Mouse (Mus musculus) cerebellum, postnatal 25 days (tissue): ENCODE results near the gene Rhob.
A peak's percentile ranks its signal among the peaks of the same experiment; 100 is the strongest.

ENCODE experiments used
- DNase-seq, 2 experiments: peaks; one replicate each; pipeline ENCODE4 v3.0.0; 2021; ENCODE audit warnings: mixed read lengths in 2 of 2

Gene Rhob

DNA sequence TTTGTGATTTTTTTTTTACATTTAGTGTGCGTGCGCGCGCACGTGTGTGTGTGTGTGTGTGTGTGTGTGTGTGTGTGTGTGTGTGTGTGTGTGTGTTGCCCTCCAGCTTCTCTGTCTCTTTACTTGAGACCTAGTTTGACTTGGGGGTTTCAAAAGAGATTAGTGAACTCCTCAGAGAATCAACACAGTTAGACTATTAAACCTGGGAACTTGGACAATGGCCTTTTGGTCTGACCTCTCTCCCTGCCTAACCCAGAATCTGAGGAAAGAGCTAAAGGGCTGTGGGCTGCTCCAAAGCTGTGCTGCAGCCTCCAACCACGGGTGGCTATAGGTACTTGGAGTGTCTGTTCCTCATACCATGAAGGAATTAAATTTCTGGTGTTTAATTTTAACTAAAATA lies 4.3 kb upstream of the Rhob start:
- DNase-seq = no peak

DNA sequence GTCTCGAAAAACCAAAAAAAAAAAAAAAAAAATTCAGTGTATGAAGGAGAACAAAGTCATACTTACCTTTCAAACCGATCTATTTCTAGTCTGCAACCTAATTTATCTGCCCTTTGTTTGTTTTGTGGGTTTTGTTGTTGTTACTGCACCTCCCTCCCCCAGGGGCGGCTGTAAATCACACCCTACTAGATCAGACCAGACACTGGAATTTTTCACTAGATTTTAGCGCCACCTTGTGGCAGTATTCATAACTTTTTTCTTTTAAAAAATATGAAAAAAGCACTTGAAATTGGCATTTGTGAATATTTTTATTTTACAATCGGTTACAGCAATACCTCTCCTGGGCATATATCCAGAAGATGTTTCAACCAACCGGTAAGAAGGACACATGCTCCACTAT lies 2.7 kb upstream of the Rhob start:
- DNase-seq = peak; percentile 39 to 68

DNA sequence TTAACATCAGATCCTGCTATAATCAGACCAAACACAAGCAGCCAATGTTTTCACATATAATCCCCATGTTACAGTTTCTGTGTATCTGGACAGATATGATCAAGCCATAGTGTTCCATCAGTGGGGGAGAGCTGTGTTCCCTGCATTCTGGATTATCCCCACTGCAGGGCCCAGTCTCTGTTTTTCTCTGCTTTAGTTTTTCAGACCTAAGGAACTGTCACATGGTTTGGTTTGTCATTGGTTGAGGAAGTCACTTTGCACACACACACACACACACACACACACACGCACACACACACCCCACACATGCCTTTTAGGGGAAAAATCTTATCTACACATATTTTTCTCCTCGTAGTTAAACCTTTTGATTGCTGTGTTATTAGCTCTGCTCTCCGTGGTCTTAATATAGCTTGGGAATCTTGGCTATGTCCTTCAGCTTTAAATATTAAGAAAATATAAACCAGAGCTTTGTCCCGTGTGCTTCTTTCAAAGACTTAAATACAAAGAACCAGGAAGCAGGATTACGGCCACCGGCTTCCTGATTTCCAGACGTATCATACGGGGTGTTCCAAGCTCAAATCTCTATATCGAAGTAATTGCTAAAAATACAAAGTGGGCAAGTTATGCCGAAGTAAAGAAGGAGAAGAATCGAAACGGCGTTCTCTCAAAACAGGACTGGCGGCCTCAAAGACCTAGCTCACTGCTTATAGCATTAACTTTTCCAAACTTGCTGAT lies 1.9 kb upstream of the Rhob start:
- DNase-seq = no peak

DNA sequence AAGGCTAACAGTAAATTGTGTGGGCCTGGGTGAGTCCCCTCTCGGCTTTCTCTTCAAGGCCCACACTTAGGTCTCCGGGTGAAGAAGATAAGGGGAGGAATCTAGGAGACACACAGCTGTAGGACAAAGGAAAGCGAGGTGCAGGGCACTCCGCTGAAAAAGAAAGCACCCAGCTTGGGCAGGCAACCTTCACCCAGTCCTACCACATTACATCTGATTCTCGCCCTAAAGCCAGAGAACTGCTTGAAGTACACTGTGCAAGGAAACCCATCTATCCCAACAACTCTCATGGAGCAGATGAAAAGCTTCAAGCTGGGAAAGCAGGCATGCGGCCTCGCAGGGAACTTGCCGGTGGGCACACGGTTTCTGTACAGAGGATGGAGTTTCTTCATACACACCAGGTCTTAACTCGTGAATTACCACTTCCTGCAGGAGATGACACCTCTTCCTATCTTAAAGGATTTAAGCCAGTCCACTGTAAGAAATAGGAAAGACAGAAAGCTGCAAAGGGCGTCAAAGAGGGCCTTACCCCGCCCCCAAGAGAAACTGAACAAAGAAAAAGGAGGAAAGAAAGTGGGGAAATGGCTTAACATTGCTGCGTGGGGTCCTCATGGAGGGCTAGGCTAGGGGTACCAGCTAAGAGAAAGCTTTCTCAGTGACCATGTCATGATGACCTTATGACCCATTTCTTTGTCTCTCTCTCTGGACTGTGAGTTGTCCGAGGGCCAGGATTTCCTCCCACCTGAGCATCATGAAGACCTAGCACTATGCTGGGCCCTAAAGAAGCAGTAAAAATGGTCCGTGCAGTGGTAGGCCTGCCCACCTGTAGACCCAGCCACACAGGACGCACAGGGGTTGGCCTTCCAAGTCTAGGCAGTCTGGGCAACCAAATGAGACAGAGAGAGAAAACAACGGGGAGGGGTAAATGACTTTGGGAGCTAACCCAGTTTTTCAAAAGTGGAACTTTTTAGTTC lies 1.1 kb upstream of the Rhob start:
- DNase-seq = no peak

DNA sequence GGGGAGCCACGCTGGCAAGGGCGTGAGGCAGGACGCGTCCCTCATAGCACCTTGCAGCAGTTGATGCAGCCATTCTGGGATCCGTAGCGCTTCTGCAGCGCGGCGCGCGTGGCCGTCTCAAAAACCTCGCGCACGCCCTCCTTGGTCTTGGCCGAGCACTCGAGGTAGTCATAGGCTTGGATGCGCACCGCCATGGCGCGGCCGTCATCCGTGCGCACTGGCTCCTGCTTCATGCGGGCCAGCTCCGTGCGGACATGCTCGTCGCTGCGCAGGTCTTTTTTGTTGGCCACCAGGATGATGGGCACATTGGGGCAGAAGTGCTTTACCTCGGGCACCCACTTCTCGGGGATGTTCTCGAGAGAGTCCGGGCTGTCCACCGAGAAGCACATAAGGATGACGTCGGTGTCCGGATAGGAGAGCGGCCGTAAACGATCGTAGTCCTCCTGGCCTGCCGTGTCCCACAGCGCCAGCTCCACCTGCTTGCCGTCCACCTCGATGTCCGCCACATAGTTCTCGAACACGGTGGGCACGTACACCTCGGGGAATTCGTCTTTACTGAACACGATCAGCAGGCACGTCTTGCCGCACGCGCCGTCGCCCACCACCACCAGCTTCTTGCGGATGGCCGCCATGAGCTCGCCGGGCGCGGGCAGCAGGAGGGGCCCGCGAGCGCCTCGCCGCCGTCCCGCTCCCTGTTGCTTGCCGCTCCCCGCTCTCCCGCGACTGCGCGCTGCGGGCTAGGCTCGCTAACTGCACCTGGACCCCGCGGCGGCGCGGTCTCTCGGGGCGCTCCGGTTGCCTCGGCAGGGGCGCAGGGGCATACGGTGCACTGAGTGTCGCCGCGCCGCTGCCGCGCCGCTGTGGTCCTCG lies 573 bp downstream of the Rhob start:
- peak; percentile 83 to 87 for DNase-seq

DNA sequence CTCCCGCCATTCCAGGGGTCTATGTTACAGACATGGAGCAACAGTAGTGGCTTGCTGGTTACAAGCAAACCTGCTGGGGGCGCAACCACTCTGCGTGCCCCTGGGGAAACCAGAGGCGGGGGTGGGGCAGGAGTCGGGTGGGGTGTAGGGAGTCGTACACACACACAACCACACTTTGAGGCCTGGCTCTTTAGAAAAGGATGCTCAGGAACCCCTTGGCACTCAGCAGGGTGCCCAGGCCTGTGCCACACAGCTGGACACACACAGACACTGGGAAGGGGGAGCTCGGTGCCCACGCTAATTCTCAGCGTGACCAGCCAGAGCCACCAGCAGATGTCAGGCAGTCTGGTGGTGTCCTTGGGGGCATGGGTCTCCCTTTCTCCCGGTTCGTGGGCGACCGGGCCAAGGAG lies 1.2 kb downstream of the Rhob start:
- DNase-seq = peak in 1 of 2 experiments; percentile 62

DNA sequence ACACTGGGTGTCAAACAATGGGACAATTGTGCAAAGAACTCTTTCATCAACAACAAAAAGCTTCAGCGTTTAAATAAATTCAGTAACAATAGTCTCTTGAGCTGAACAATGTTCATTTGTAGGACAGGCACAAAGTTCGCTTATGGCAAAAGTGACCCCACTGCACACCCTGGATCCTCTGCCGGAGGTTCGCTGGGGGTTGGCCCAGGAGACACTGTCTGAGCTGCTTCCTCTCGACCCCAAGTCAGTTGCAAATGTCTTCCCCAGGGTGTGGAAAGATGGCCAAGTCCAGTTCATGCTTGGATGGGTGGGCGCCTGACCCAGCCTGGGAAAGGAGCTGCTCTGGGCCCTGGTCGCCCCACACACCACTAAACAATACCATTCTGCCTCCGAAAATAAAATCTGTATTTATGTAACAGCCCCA lies 1.6 kb downstream of the Rhob start:
- peak; percentile 34 to 35 for DNase-seq

DNA sequence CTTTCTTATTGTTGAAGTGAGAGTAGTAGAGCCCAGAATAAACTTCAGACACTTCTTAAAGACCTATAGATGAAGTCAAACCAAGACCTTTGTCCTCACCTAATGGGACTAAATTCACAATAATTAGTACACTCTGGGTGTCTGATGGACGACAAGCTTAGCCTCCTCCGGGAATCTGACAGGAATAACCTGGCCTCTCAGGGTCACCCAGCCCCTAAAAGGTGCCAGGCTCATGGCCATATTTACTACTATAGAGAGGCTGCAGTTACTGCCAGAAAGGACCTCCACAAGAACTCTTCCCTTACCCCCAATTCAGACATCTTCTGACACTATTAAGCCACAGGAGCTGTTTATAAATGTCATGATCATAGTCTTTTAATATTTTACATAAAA lies 2.5 kb downstream of the Rhob start:
- no peak for DNase-seq

DNA sequence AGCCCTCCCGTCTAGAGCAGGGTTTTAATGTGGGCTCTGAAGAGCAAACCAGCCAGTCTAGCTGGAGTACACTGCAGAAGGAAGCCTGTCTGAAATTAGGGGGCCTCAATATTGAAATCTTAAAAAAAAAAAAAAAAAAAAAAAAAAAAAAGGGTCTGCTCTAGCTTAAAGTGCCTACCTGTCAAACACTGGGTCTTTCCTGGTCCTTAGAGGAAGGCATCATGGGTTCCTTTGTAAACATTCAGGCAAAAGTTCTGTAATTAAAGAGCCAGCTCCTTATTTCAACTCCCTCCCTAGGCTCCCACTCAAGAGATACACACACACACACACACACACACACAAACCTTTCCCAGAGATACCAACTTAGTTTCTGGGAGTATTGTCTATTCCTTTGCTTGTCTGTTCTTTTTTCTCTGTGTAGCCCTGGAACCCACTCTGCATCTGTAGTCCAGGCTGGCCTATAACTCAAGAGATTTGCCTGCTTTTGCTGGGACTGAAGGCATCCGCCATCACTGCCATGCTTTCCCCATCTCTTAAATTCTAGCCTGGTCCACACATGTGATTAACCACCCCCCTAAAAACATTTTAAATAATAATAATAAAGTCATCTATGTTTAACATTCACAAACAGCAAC lies 3.0 kb downstream of the Rhob start:
- no peak for DNase-seq

DNA sequence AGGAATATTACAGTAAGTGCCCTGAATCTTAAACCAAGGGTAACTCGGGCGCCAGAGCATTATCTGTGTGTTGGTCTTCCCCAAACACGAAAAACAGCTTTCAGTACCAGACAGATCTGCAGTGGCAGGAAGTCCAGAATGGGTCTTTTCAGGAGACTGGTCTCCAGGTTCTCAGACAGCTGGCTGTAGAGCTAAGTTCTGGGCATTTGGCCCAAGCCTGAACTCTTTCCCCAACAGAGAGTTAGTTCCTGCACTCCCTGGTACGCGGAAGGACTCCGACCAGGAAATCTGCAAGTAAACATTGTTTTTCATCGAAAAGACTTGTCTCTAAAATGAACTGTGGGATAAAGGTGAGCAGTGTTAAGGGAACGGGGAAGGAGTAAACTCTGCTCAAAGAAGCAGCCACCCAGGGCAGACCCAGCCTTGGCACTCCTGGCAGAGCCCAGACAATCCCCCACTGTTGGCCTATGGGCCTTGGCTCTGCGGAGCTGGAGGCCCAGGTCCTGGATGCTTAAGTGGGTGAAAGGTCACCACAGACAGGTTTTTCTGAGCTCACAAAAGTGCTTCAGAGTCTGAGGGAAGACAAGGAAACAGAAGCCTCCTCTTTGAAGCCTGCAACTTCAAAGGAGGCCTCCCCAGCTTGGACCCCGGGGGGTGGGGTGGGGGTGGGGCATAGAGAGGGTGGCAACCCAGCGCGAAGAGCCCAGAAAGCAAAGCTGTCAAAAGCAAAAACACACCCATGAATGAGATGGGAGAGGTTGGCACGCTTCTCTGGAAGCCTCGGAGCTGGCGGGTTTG lies 3.7 kb downstream of the Rhob start:
- peak; percentile 23 to 37 for DNase-seq

DNA sequence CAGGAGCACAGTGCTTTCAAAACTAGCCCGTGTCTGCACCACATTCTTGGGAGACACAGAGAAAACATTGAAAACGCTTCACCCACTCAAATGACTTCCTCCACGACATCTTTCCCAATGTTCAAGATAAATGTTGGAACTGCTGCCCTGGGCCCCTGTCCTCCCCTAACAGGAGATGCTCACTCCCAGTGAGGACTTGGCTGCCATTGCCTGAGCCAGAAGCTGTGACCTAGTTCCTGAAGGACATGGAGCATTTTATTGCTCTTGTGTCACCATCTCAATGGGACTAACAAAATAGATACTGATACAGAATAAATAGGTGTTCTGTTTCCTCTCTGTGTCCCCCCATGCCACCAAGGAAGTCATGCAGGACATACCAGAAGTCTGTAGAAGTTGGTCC lies 5.1 kb downstream of the Rhob start:
- DNase-seq = no peak

DNA sequence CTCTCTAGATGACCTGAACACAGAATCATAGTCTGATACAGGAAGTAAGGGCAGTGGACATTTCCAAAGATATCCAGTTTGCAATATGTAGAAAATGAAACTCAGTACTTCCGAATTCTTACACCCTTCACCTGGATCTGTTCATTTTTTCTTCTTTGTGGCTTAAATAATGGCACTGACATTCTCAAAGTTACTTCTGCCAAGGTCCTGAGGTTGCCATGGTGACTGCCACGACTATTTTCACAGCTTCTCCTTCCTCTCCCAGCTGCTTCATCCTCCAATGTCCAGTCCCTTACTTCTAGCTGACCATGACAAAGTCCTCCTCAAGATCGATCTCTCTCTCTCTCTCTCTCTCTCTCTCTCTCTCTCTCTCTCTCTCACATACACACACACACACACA lies 6.4 kb downstream of the Rhob start:
- DNase-seq = no peak

DNA sequence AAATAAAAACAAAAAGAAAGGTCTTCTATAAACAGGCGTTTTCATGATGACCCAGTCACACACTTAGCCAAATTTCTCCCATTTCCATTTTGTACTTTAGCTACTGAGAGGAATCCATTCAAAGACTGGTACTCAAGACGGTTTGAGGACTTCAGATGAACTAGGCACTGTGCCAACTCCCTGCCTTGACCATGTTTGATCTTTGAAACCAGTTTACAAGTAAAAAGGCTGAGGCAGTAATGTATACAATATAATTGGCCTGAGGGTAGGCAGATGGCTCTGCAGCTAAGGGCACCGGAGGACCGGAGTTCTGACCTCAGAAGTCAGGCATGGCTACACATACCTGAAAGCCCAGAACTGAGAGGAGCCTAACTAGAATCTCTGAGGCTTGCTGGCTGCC lies 10.7 kb downstream of the Rhob start:
- DNase-seq = no peak

DNA sequence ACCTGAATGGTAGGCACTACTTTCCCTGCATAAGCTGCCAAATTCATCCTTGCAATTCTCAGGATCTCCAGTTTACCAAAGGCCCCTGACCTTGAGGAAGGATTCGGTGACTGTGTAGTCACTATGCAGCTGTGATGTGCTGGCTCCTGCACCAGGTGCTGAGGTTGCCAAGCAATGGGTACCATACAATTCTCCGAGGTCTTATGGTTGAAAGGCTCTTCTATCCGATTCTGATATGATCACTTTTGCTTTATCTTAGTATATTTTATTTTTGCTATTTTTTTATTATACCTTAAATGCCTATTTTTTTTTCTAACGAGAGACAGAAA lies 11.2 kb downstream of the Rhob start:
- no peak for DNase-seq

DNA sequence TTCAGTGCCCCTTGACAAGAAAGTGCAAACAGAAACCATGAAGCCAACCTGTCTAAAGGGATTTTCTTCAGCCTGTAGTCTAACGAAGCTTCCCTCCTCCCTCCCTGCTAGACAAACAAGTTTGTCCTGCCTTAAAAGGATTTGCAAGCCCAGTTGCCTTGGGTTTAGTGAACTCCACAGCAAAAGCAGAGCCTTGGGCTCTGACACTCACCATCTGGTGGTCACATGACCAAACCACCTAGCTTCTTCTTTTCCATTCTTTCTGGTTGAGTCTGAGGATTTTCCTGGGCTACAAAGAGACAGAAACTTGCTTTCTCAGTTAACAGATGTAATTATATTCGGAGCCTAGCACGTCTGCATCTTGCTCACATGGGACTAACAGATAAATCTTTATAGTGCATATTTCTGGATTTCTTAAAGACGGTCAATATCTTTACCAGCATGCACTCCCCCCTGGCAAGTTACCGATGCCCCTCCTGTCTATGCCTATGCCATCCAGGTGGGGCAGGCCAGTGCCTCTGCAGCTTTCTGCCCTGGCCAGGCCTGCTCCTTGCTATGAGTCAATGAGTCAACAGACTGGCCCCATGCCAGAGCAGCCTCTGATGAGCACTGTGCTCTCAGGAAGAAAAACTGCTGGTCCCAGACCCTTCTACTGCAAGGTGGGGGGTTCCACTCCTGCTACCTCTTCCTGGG lies 11.7 kb downstream of the Rhob start:
- peak; percentile 46 to 81 for DNase-seq

DNA sequence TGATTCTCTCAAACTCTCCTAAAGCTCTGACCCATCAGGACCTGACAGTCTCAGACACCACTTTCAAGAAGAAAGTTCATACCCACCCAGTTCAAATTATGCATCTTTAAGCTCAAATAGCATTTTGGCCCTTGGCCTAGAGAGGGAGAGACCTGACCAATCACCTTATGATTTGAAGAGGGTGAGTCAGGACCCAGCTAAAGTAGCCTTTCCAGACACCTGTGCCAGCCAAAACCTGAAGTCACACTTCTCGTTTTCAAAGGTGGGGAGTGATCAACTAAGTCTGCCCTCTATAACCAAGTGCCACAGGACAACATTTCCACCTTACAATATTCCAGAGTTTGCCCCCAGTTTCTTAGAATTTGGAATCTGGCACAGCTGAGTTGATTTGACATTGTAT lies 12.5 kb downstream of the Rhob start:
- no peak for DNase-seq

DNA sequence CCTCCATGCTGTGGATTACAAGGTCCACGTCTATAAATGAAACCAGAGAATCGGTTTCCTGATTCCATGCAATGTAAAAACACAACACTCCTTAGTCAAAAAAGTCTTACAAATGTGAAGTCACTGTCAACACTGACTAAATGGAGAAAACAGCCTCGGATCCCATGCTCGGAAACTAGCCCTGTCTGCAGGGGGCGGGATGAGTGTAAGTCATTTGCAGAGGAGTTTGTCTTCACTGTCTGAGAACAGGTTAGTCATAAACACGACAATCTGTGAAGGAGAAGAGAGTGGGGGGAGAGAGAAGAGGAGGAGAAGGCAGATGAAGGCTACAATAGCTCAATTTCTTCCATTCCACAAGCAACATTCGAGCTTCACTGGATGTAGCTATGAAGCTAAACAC lies 14.6 kb downstream of the Rhob start:
- DNase-seq = no peak

DNA sequence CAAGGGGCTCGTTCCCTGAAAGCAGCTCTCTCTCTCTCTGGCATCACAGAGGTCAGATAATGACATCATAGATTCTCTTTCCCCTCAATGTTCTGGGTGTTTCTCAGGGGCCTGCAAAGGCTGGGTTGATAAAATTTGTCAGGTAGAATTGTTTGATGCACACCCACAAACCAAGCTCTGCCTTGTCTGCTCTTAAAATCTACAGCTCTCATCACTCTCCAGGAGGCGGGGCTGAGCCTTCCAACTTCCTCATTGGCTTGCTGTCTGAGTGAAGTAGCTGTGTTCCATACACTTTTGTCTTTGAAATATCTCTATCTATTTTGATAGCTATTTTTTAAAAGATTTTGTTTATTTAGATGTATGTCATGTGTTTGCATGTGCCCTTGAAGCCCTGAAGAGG lies 17.6 kb downstream of the Rhob start:
- no peak for DNase-seq

DNA sequence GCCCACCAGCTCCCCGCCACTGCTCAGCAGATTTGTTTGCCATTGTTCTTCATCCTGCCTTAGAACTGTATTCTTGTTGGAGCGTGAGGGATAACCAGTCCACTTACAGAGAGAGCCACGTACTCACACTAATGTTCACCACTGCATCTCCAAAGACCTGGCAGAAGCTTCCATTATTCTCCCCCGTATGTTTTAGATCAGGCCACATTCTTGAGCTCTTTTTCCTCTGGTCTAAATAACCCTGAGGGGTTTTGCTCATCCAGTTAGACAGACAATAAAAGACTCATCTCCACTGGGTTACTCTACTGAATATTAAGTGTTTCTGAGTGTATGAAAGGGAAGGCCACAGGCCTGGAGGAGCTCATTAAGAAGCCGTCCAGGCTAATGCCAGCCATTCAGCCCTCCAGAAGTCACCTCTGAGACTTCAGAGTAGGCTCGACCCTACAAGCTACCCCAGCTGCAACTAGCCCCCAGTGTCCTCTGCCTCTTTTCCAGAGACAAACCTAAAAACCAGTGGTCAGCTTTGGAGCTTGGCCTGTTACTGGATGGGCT lies 24.9 kb downstream of the Rhob start:
- DNase-seq = no peak

DNA sequence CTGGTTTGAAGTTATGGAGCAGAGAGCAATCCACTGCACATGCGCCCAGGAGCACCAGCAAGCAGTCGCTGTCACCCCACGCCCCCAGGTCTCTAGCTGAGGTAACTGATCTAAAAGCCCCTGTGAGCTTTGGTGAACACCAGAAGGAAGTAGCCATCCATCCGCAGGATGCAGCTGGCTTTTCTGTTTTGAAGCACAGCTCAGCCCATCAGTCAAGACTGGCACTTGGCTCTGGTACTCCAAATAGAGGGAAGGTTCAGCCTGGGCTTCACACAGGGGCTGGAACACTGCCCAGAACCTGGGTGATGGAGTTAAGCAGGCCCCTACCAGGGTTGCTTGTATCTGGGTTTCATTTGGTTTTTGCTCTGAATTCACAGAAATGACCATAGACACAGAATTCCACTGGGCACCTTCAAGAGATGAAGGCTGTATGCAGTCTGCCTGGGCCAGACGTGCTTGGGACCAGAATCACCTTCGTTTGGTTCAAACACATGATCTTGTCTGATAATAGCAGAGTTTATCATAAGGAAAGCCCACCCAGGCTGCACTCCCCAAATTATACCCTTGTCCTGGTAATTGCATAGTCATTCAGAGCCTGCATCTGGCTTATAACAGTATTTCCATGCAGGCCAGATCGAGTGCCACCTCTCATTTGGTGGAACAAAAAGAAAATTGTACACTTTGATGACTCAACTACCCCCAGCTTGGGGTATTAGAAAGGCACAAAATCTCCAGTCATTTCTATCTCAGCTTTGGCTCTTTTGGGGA lies 27.0 kb downstream of the Rhob start:
- DNase-seq = peak in 1 of 2 experiments; percentile 47
